Mouse (Mus musculus) lung, adult 2 months (tissue): Measurements from ENCODE around the gene Snx18.

Experiments
- CTCF ChIP-seq: fragments of 200-500 bp; IDR thresholded peaks from 2 replicates; pipeline ENCODE4 v1.5.1; 2011; ENCODE audit warnings: mild to moderate bottlenecking, low read length, control low read depth; ENCODE audit not compliant: insufficient read depth
- POLR2A ChIP-seq: fragments of 200-500 bp; IDR thresholded peaks from 2 replicates; pipeline ENCODE4 v1.6.1; 2011; ENCODE audit warnings: low read depth, mild to moderate bottlenecking, control low read depth, low read length, borderline replicate concordance; ENCODE audit errors: extremely low read depth

GRCm38 (mm10) chr13:113600531-113601463 is 17.6 kb downstream of the Snx18 start:
- TF ChIP-seq POLR2A = no peak
- no peak for TF ChIP-seq CTCF
